Mouse (Mus musculus) embryo, embryonic 9.5 days (tissue): ENCODE results near the gene Tmem179.
A peak's percentile ranks its signal among the peaks of the same experiment; 100 is the strongest.

Experiments
- DNase-seq: peaks from one replicate; pipeline ENCODE4 v3.0.0-alpha.2; 2017; ENCODE audit errors: extremely low spot score

The Tmem179 gene

GRCm38 (mm10) chr12:112516697-112517337 lies at the start of gene Tmem179:
Gene Tmem179, minus strand, starts transcription at chr12:112516747.
- peak; percentile 73 for DNase-seq

GRCm38 (mm10) chr12:112563011-112563410 lies 46.5 kb upstream of the Tmem179 start:
- no peak for DNase-seq

- no peak for DNase-seq
Measured at GRCm38 (mm10) chr12:112562462-112562861, 45.9 kb upstream of the Tmem179 start.

GRCm38 (mm10) chr12:112561163-112561562 lies 44.6 kb upstream of the Tmem179 start:
- DNase-seq, result no peak

GRCm38 (mm10) chr12:112560176-112560797 lies 43.7 kb upstream of the Tmem179 start:
- DNase-seq, result no peak

GRCm38 (mm10) chr12:112559671-112560070 lies 43.1 kb upstream of the Tmem179 start:
- DNase-seq, result no peak

GRCm38 (mm10) chr12:112559231-112559630 lies 42.7 kb upstream of the Tmem179 start:
- no peak for DNase-seq

- no peak for DNase-seq
Measured at GRCm38 (mm10) chr12:112557219-112557618, 40.7 kb upstream of the Tmem179 start.

- no peak for DNase-seq
Measured at GRCm38 (mm10) chr12:112556531-112557060, 40.0 kb upstream of the Tmem179 start.

GRCm38 (mm10) chr12:112554900-112555299 lies 38.4 kb upstream of the Tmem179 start:
- no peak for DNase-seq

- no peak for DNase-seq
Measured at GRCm38 (mm10) chr12:112552520-112552919, 36.0 kb upstream of the Tmem179 start.

- peak; percentile 94 for DNase-seq
Measured at GRCm38 (mm10) chr12:112551861-112552375, 35.4 kb upstream of the Tmem179 start.

- no peak for DNase-seq
Measured at GRCm38 (mm10) chr12:112549287-112549686, 32.7 kb upstream of the Tmem179 start.

GRCm38 (mm10) chr12:112546110-112546509 lies 29.6 kb upstream of the Tmem179 start:
- DNase-seq, result no peak

- peak; percentile 22 for DNase-seq
Measured at GRCm38 (mm10) chr12:112544946-112545701, 28.6 kb upstream of the Tmem179 start.

- DNase-seq, result no peak
Measured at GRCm38 (mm10) chr12:112543941-112544340, 27.4 kb upstream of the Tmem179 start.

GRCm38 (mm10) chr12:112542920-112543300 lies 26.4 kb upstream of the Tmem179 start:
- peak; percentile 92 for DNase-seq

- DNase-seq, result no peak
Measured at GRCm38 (mm10) chr12:112542257-112542919, 25.8 kb upstream of the Tmem179 start.

- no peak for DNase-seq
Measured at GRCm38 (mm10) chr12:112541483-112542091, 25.0 kb upstream of the Tmem179 start.

- DNase-seq, result no peak
Measured at GRCm38 (mm10) chr12:112540321-112540720, 23.8 kb upstream of the Tmem179 start.

GRCm38 (mm10) chr12:112539466-112539965 lies 23.0 kb upstream of the Tmem179 start:
- DNase-seq, result no peak
